Mouse (Mus musculus) testis, adult 2 months (tissue): ENCODE measurements around the gene Fgf22.
"Not testable (repeated sequence)": the region's sequence is repeated elsewhere in the genome, so short reads cannot be mapped to it uniquely, and the experiment has no call there.

Source experiments
- CTCF ChIP-seq: fragments of 200-500 bp; IDR thresholded peaks from 2 replicates; pipeline ENCODE4 v1.5.1; 2012; ENCODE audit warnings: low read depth, mild to moderate bottlenecking, inconsistent platforms, low read length, moderate library complexity; ENCODE audit not compliant: control insufficient read depth, insufficient read depth, insufficient replicate concordance
- POLR2A ChIP-seq: fragments of 200-500 bp; IDR thresholded peaks from 2 replicates; pipeline ENCODE4 v1.6.1; 2012; ENCODE audit warnings: low read depth, mild to moderate bottlenecking, inconsistent platforms, low read length, moderate library complexity; ENCODE audit not compliant: control insufficient read depth

DNA sequence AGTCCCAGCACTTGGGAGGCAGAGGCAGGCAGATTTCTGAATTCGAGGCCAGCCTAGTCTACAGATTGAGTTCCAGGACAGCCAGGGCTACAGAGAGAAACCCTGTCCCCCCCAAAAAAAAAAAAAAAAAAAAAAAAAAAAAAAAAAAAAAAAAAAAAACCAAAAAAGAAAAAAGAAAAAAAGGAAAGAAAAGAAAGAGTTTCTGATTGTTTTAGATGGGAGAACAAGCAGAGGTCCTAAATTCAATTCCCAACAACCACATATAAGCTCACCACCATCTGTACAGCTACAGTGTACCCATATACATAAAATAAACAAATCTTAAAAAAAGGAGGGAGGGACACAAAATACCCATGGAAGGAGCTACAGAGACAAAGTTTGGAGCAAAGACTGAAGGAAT is 4.8 kb downstream of the Fgf22 start:
- not testable (repeated sequence) for TF ChIP-seq CTCF, POLR2A
